Mouse (Mus musculus) urinary bladder, postnatal 10 days (tissue): Measurements from ENCODE around the gene Adcy4.

Experiments
- DNase-seq: peaks from one replicate; pipeline ENCODE4 v3.0.0; 2022; ENCODE audit warnings: low spot score

Gene Adcy4

DNA sequence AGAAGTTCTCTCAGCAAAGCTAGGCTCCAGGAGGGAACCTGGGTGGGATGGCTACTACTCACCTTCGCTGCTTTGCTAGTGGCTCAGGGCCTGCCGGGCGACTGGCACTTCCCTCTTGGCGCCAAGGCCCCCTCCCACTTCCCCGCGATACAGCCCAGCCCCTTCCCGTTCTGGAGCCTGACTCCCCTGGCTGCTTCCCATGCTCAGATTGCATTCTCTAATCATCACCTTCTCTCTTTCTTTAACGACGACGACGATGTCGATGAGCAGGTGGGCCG lies at the start of gene Adcy4:
Adcy4 (minus strand) TSS at position 138 of the 278 bp plus-strand sequence.
- DNase-seq = peak; percentile 8

DNA sequence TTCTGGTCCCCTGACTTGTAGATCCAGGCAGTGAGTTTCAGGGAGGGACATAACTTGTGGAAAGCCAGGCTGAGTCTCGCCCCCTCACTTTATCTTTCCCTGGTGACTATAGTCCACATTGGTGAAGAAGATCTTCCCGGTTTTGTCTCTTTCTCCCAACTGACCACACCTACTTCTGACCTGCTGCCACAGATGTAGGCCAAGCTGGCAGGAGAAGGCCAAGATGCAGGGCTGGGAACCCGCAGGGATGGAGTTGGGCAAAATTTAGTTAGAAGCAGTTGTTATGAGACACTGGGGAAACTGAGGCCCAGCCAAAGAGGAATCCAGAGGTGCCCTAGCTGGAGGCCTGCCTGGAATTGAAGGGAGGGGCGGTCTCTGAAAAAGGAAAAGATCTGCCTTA lies 49.2 kb upstream of the Adcy4 start:
- no peak for DNase-seq

DNA sequence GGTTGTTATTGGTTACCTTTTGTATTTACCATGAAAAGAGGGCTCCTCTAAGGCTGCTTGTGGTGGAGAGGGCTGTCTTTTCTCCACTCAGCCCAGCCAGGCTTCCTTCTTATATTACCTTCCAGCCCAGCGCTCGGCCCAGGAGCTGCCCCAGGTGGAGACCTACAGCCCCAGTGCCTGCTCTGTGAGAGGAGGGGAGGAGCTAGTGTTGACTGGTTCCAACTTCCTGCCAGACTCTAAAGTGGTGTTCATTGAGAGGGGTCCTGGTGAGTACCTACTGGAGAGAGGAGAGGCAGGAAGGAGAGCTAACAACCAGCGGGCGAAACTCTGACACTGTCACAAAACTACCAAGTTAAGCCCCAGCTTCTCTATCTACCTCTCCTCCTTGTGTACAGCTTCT lies 46.4 kb upstream of the Adcy4 start:
- no peak for DNase-seq

DNA sequence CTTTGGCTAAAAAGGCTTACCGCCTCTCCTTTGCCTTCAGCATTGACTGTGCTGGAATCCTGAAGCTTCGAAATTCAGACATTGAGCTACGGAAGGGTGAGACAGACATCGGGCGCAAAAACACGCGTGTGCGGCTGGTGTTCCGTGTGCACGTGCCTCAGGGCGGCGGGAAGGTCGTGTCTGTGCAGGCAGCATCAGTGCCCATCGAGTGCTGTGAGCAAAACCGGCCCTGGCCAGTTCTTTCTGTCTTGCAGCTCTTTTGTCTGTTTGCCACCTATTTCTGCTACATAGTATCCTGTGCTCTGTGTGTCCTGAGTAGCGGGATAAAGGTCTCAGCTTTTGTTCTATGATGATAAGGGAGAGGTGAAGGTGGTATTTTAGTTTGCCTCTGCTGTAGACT lies 46.0 kb upstream of the Adcy4 start:
- no peak for DNase-seq

DNA sequence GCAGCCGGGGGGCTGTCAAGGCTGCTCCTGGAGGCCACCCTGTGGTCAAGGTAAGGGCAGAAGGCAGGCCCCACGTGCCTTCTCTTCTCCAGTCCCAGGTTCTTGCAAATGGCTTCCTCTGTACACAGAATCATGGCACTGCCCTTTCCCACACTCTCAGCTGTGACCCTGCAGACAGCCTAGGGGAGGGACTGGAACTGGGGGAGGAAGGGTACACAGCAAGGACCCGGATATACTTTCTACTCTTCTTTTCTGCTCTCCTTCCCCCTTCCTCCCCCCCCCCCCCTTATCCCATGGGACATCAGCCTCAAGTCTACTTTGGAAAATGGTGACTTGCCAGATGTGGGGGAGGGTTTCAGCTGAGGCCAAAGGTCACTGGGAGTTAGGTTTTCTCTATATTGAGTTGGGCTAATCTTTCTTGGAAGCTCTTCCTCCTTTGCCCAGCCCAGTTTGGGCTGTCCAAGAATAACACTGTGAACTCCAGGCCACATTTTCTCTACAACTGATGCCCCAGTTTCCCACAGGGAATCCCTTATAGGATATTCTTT lies 44.9 kb upstream of the Adcy4 start:
- no peak for DNase-seq

DNA sequence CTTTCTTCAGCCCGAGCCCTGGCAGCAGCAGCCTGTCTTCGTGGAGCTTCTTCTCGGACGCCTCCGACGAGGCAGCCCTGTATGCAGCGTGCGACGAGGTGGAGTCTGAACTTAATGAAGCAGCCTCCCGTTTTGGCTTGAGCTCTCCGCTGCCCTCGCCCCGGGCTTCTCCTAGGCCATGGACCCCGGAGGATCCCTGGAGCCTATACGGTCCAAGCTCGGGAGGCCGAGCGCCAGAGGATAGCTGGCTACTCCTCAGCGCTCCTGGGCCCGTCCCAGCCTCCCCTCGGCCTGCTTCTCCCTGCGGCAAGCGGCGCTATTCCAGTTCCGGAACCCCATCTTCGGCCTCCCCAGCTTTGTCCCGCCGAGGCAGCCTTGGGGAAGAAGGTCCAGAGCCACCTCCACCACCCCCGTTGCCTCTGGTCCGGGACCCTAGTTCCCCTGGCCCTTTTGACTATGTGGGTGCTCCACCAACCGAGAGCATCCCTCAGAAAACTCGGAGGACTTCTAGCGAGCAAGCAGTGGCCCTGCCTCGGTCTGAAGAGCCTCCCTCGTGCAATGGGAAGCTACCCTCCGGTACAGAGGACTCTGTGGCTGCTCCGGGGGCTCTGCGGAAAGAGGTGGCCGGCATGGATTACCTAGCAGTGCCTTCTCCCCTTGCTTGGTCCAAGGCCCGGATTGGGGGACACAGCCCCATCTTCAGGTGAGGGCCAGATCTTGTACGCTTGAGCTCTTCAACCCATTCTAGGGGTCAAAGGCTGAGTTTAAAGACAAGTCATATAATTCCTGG lies 42.9 kb upstream of the Adcy4 start:
- no peak for DNase-seq

DNA sequence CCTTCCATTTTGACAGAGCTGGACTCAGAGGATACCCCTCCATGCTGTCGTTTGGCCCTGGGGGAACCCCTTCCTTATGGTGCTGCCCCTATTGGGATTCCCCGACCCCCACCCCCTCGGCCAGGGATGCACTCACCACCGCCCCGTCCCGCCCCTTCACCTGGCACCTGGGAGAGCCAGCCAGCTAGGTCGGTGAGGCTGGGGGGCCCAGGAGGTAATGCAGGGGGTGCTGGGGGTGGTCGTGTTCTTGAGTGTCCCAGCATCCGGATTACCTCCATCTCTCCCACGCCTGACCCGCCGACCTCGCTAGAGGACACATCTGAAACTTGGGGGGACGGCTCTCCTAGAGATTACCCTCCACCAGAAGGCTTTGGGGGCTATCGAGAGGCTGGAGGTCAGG lies 42.2 kb upstream of the Adcy4 start:
- no peak for DNase-seq

DNA sequence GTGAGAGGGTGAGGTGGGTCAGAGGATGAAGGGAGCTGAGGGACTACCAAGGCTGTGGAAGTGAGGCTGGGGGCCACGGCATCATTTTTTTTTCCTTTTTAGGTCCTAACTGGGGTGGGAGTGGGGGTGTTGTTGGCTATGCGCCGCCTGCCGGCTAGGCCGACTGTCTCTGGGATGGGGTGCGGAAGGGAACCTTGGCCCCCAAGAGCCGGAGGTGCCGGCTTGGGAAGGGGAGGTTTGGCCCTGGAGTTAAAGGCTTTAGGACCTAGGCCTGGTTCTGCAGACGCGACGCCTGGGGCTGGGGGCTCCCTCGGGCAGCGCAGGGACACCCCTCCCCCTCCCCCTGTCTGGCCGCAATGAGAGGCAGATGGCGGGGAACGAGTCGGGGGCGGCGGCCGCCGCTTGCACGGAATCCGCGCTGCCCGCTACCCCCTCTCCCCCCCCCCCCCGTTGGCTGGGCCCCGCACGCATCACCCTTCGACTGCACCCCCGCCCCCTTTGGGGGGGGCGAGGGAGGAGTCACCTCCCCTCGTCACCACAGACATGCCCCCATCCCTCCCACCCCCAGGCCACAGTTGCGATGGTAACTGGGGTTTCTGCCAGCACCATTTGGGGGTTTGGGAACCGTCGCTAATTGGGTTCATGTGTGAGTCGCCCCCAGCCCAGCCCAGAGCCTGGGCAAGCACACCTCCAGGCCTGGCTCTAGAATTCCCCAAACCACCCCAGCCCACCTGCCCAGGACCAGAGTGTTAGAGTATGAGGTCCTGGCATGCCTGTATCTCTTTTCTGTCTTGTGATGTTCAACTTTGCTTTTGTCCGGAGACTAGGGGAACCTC lies 41.5 kb upstream of the Adcy4 start:
- no peak for DNase-seq

DNA sequence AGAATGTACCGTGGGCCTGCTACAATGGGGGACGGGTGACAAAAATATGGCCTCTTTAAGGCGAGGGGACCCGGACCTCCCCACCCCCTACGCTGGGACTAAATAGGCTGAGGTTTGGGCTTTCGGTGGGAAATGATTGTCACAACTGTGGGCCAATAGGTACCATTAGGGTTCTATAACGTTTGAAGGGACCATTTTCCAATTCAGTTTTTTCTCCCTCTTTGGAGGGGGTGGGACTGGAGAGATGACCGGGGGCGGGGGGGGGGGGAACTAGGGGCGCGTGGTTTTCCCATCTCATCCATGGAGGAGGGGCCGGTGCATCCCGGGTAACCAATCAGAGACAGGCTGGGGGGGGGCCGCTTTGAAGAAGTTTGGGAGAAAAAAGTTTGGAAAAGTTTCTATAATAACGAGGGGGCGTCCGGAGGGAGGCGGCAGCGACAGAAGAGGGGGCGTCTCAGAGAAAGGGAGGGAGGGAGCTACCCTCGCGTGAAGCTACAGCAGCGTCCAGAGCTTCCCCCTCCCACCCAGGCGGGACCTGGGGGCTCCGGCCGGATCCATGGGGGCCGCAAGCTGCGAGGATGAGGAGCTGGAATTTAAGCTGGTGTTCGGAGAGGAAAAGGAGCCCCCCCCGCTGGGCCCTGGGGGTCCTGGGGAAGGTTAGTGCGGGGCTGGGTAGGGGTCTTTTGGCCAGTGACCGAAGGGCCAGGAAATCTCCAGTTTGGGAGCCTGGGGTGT lies 40.8 kb upstream of the Adcy4 start:
- DNase-seq = no peak

DNA sequence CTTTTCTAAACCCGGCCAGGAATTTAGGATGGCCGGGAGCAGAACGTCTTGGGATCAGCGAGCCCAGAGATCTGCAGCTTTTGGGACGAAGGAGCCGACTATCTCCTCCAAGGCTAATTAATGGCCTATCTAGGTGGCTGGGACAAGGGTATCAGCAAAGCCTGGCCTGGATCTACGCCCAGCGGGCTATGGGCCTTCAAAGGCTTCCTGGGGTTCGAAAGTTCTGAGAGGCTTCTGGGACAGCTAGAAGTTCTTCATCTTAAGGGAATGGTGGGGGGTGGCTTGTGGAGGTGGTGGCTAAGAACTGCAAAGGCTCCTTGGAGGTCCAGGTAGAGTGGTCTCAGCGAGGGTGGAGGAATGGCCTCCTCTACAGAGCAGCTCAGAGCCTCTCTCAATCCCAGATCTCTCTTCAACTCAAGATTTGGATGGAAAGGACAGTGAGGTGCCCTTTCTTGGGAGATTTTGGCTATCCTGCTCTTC lies 40.1 kb upstream of the Adcy4 start:
- no peak for DNase-seq

DNA sequence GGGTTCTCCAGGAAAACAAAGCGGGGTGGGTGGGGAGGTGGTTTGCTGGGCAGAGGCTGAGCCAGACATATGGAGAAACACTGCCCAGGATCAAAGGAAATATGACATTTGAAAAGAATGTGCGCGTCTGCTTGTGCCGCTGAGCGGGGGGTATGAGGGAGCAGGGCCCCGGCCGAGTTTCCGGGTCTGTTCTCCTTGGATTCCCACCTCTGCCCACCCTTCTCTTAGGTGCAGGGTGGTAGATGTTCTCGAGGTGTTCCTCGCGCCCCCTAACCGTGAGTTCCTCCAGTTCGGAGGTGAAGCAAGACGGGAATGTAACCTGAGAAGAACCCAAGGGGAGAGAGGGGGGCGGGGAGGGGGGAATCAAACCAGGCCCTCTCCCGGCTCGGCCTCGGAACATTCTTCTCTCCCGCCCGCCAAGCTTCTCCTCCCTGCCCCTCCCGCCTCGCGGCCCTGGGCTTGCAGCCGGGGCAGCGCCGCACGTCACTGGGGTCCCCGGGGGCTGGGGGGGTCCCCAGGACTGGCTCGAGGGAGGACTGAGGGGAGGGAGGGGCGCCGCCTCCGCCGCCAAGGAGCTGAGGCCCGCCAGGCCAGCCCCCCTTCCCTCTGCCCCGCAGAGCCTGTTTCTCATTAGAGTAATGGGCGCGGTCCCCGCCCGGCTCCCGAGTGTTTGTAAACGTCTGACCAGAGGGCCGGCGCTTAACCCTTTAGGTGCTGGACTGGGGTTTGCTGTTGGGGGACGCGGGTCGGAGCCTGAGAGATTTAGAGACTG lies 39.3 kb upstream of the Adcy4 start, which contains the start of gene Nfatc4:
Nfatc4 (plus strand) TSS at position 154 of the 772 bp plus-strand sequence.
- DNase-seq = peak; percentile 79

DNA sequence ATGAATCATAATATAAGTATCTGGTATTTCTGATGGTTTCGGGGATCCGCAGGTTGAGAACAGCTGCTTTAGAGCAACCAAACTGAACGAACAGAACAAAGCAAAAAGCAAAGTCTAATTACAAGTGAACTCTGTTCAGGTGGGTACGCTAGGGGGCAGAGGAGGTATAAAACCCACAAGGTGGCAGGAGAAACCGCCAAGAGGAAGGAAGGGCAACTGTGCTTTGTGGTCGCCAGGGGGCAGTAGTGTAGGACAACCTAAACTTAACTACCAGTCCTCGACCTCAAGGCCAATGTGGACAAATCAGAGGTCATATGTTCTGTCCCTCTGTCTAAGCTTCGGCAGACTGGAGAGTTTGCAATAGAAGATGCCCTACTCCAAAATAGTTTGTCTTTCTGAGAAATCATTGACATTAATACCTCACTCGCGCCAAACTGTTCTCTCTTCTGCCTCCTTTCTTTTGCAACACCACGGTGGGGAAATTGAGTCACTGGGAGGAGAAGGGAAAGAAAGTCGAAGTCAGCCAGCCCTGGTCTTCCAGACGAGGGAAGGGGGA lies 38.6 kb upstream of the Adcy4 start:
- DNase-seq = no peak

DNA sequence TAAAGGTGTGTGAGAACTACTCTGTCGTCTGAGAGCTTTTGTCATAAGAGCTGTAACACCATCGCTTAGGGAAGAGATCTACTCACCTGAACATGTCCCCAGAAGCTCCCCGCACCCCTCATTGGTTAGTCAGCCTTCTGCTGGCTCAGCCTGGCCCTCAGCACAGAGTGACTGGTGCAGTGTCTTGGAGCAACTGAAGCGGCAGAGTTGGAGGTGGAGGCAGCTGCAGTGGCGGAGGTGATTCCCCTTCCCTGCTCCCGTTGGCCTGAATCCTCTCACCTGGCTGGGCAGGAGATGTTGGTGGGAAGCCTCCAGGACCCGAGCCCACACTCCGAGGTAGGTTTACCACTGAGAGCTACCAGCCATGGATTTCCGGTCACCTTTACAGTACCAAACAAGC lies 36.7 kb upstream of the Adcy4 start:
- no peak for DNase-seq

DNA sequence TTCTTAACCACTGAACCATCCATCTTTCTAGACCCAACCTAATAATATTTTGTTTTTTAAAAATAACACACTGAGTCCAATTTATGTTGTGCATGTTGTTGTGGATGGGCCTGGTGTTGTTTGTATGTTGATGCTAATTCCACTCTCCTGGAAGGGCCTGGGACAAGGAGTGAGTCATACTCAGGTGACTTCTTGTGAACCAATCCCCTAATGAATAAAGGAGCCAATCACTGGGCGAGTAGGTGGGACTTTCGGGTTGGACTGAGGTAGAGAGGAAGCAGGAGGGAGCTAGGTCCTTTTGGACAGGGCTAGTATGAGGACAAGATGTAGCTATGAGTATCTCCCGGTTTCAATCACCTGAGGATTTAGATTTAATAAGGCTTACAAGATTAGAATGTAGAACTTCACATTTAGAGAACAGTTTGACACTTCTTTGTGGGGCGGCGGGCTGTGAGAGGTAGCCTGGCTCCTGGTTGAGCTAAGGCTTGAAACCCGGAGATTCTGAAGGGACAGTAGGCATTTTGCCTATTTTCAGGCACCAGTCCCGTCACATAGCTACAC lies 36.0 kb upstream of the Adcy4 start:
- no peak for DNase-seq

DNA sequence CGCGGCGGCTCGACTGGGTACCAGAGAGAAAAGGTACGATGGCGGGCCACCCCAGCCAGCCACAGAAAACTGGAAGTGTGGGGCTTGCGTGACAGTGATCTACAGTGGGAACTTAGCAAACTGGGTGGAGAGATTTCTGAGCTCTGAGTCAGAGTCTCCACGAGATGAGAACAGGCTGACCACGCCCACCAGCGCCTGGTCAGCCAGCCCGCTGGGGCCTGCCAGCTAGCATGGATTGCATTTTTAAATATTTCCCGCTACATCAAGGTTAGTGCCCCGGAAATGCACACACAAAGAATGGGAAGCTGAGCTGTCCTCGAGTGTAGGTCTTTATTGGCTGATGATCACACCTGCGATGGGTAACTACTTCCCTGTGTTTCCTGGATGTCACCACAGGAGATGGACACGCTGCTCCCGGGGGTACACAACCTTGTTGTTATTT lies 31.4 kb upstream of the Adcy4 start:
- no peak for DNase-seq

DNA sequence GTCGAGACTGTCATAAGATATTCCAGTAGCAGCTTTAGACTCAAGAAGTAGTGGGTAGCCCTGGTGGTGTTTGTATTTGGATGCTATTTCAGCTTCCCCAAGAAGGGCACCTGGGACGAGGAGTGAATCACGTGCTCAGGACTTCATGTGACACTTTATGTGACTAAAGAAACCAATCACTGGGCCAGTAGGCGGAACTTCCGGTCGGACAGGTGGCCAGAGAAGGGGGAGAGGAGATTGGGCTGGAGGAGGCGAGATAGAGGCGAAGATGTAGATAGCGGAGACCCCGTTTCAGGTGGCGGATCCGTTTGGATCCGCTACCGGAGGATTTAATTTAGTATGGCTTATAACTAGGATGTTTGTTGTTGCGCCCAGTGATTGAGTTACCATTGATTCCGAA lies 31.0 kb upstream of the Adcy4 start:
- DNase-seq = no peak

DNA sequence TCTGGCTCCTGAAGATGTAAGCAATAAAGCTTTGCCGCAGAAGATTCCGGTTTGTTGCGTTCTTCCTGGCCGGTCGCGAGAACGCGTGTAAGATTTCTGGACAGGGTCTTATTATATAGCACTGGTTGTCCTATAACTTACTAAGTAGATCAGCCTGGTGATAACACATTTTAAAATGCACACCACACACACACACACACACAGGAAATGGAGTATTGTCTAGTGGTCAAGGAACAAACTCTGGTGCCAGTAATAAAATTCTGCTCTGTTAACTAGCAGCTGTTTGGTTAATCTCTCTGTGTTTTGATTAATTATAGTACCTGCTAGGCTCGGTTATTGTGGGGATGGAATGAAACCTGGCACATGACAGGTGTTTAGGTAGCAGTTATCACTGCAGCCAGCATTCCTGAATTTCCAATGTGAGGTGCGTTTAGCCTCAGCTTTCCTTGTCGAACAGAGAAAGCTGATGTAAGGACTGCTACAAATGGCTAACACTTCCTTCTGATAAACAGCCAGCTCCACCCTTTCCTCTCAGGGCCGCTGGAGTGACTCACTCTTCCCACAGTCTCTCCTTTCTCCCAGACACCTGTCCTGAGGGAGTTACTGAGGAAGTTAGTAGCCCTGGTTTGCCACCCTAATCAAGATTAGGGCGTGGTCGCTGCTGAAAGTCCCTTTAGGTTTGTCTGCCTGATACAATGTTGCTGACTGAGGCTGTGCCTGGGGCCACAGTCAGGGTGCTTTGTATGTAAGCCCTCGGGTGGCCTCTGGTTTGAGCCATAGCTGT lies 11.7 kb upstream of the Adcy4 start:
- DNase-seq = no peak

DNA sequence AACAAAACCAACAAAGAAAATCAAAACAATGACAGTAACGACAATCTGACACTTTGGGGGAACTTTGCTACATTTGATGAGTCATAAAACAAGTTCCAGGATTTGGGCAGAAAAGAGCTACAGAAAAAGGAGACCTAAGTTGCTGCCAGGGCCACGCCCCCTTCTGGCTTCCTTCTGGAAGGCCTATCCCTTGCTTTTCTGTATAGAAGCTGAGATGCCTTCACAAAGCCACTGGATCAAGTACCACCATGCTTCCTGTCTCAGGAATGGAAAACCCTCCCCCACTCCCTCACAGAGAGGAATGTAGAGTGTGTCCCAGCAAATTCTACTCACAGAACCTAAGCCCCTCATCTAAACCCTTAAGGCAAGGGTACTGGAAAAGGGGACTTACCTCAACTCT lies 10.1 kb upstream of the Adcy4 start:
- no peak for DNase-seq

DNA sequence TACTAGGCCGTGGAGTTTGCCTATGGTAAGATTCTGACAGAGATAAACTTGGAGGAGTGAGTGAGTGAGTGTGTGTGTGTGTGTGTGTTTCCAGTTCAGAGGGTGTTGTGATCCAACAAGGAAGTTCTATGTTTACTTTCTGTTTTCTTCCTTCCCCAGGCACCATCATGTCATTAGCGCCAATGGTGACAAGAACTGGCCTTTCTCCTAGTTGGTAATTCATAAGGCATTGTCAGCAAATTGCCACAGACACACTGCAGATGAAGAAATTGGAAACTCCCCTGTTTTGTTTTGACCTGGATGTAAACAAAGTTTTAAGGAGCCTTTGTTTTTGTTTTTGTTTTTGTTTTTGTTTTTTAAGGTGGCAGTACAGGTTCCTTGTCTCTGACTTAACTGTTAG lies 9.6 kb upstream of the Adcy4 start:
- DNase-seq = no peak
